Mouse (Mus musculus): ENCODE measurements around the gene Zfp969. TPM values are rescaled to one million over a fixed set of nuclear protein-coding genes. Genes with fewer than 3 reads are reported as not detected.
"Not testable (repeated sequence)": the region's sequence is repeated elsewhere in the genome, so short reads cannot be mapped to it uniquely, and the experiment has no call there.

Zfp969 gene
- polyA plus RNA-seq (2015; fragmentation: Nextera tagmentation; extraction: Ambion mirVana): 7.4 and 7.6 TPM in 2 replicates

DNA sequence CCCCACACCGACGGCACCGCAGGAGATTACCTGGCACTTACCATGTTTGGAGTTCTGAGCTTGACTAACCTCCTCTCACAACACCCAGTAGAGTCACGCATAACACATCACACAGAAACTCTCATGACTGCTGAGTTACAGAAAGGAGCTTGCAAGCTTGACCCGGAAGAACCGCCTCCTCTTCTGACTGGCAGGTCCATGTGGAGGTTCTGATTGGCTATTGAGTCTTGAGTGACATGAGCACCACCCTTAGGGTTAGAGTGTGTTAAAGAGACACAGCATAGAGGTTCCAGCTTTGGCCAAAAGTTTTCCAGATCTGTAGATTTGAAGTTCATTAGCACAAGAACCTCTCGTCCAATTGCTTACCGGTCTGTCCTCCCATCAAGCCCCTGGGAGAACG, at the start of gene Zfp969:
Gene Zfp969, minus strand, starts transcription at position 101 of the 400 bp plus-strand sequence.
- H3K4me3 ChIP-seq (replicated peaks; ENCODE audit: low read length); ATAC-seq; H3K4me1 ChIP-seq (replicated peaks; ENCODE audit: control insufficient read depth, insufficient read depth, low read length); H3K9ac ChIP-seq (replicated peaks; ENCODE audit: low read depth, low read length); H3K4me2 ChIP-seq (ENCODE audit: low read length); H3K36me3 ChIP-seq (ENCODE audit: control insufficient read depth, insufficient read depth); H3K27me3 ChIP-seq (replicated peaks; ENCODE audit: control insufficient read depth, insufficient read depth, low read length); H3K9me3 ChIP-seq (ENCODE audit: control insufficient read depth, low read length); H3K27ac ChIP-seq (ENCODE audit: low read length): not testable (repeated sequence)
- WGBS: no CpG with 5 or more reads among the region's 9 CpGs

DNA sequence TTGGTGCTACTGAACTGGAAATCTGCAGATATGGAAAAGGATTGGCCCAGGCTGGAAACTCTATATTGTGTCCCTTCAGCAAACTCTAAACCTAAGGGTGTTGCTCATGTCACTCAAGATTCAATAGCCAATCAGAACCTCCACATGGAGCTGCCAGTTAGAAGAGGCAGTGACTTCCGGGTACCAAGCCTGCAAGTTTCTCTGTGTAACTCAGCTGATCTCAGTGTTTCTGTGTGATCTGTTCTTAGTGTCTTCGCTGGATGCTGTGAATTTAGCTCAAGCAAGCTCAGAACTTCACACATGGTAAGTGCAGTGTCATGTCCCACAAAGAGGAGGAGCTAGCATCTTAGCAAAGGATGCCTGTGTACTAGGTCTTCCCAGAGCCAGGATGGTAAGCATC, 37.8 kb upstream of the Zfp969 start, which contains the start of gene Gm2007:
Gene Gm2007, plus strand, starts transcription at position 301 of the 400 bp plus-strand sequence.
- not testable (repeated sequence) for ATAC-seq; H3K27me3 ChIP-seq (replicated peaks; ENCODE audit: control insufficient read depth, insufficient read depth, low read length); H3K4me2 ChIP-seq (ENCODE audit: low read length); H3K9ac ChIP-seq (replicated peaks; ENCODE audit: low read depth, low read length); H3K4me1 ChIP-seq (replicated peaks; ENCODE audit: control insufficient read depth, insufficient read depth, low read length); H3K36me3 ChIP-seq (ENCODE audit: control insufficient read depth, insufficient read depth); H3K27ac ChIP-seq (ENCODE audit: low read length); H3K9me3 ChIP-seq (ENCODE audit: control insufficient read depth, low read length); H3K4me3 ChIP-seq (replicated peaks; ENCODE audit: low read length)
- WGBS: no CpG with 5 or more reads among the region's 2 CpGs

DNA sequence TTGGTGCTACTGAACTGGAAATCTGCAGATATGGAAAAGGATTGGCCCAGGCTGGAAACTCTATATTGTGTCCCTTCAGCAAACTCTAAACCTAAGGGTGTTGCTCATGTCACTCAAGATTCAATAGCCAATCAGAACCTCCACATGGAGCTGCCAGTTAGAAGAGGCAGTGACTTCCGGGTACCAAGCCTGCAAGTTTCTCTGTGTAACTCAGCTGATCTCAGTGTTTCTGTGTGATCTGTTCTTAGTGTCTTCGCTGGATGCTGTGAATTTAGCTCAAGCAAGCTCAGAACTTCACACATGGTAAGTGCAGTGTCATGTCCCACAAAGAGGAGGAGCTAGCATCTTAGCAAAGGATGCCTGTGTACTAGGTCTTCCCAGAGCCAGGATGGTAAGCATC, 59.8 kb downstream of the Zfp969 start, which contains the start of gene Gm11007:
Gene Gm11007, plus strand, starts transcription at position 301 of the 400 bp plus-strand sequence.
- not testable (repeated sequence) for H3K4me2 ChIP-seq (ENCODE audit: low read length); ATAC-seq; H3K4me1 ChIP-seq (replicated peaks; ENCODE audit: control insufficient read depth, insufficient read depth, low read length); H3K9me3 ChIP-seq (ENCODE audit: control insufficient read depth, low read length); H3K36me3 ChIP-seq (ENCODE audit: control insufficient read depth, insufficient read depth); H3K27ac ChIP-seq (ENCODE audit: low read length); H3K27me3 ChIP-seq (replicated peaks; ENCODE audit: control insufficient read depth, insufficient read depth, low read length); H3K4me3 ChIP-seq (replicated peaks; ENCODE audit: low read length); H3K9ac ChIP-seq (replicated peaks; ENCODE audit: low read depth, low read length)
- no CpG with 5 or more reads among the region's 2 CpGs for WGBS

Other genes with a start within 250 kb of the Zfp969 start
- 7.8 and 9.4 TPM in 2 replicates for gene Zfp965, start 233.7 kb downstream of the Zfp969 start, polyA plus RNA-seq (2015; fragmentation: Nextera tagmentation; extraction: Ambion mirVana)
- not detected in 2 replicates for gene Gm11007, start 59.7 kb downstream of the Zfp969 start, polyA plus RNA-seq (2015; fragmentation: Nextera tagmentation; extraction: Ambion mirVana)
- gene Gm2007, start 37.9 kb upstream of the Zfp969 start, polyA plus RNA-seq (2015; fragmentation: Nextera tagmentation; extraction: Ambion mirVana): not detected in 2 replicates
- gene Gm14288, start 97.4 kb upstream of the Zfp969 start, polyA plus RNA-seq (2015; fragmentation: Nextera tagmentation; extraction: Ambion mirVana): 0.54 and 0.56 TPM in 2 replicates
- gene Gm6710, start 165.6 kb upstream of the Zfp969 start, polyA plus RNA-seq (2015; fragmentation: Nextera tagmentation; extraction: Ambion mirVana): 31.2 and 31.8 TPM in 2 replicates
- 3.3 and 3.8 TPM in 2 replicates for gene Zfp966, start 227.5 kb upstream of the Zfp969 start, polyA plus RNA-seq (2015; fragmentation: Nextera tagmentation; extraction: Ambion mirVana)